Mouse (Mus musculus) liver, embryonic 11.5 days (tissue): ENCODE measurements around the gene Pip4k2a. TPM values are rescaled to one million over a fixed set of nuclear protein-coding genes. Genes with fewer than 3 reads are reported as not detected.

Experiments
- ATAC-seq: fragments of 200-750 bp; cut with Nextera tagmentation; replicated peaks from 2 replicates; pipeline ENCODE4 v1.8.0; 2017; ENCODE audit warnings: moderate number of reproducible peaks, mild to moderate bottlenecking, moderate TSS enrichment, moderate library complexity; ENCODE audit not compliant: low FRiP score
- DNase-seq: peaks from one replicate; pipeline ENCODE4 v3.0.0-alpha.2; 2017; ENCODE audit warnings: low spot score
- H3K27ac ChIP-seq: fragments of 300-500 bp; sonication (generic); 2 replicates; pipeline ENCODE4 v1.5.1; 2014; ENCODE audit warnings: mild to moderate bottlenecking, low read depth, low read length, control low read depth
- H3K27me3 ChIP-seq: fragments of 300-500 bp; sonication (generic); replicated peaks from 2 replicates; pipeline ENCODE4 v1.6.1; 2014; ENCODE audit warnings: low read length, mixed read lengths; ENCODE audit not compliant: control insufficient read depth, insufficient read depth
- H3K36me3 ChIP-seq: fragments of 300-500 bp; sonication (generic); 2 replicates; pipeline ENCODE4 v1.6.1; 2014; ENCODE audit warnings: mild to moderate bottlenecking, low read length, moderate library complexity, mixed read lengths; ENCODE audit not compliant: control insufficient read depth, insufficient read depth
- H3K4me1 ChIP-seq: fragments of 300-500 bp; sonication (generic); replicated peaks from 2 replicates; pipeline ENCODE4 v1.6.1; 2014; ENCODE audit warnings: low read length, mixed read lengths; ENCODE audit not compliant: control insufficient read depth, insufficient read depth
- H3K4me2 ChIP-seq: fragments of 300-500 bp; sonication (generic); 2 replicates; pipeline ENCODE4 v1.6.1; 2014; ENCODE audit warnings: mild to moderate bottlenecking, control low read depth, moderate library complexity
- H3K4me3 ChIP-seq: fragments of 300-500 bp; sonication (generic); 2 replicates; pipeline ENCODE4 v1.5.1; 2014; ENCODE audit warnings: low read depth, low read length, control low read depth
- H3K9ac ChIP-seq: fragments of 300-500 bp; sonication (generic); 2 replicates; pipeline ENCODE4 v1.6.1; 2014; ENCODE audit warnings: low read depth, low read length, control low read depth
- H3K9me3 ChIP-seq: fragments of 300-500 bp; sonication (generic); 2 replicates; pipeline ENCODE4 v1.6.1; 2016; ENCODE audit warnings: low read length, inconsistent platforms, mixed read lengths; ENCODE audit not compliant: control insufficient read depth
- WGBS: fragments of 180-500 bp; shearing (Covaris S2); extraction: QIAGEN DNeasy Blood & Tissue Kit; methylation state at CpG from one replicate; pipeline ENCODE4 v1.1.7; 2014; 5-methylcytosine and 5-hydroxymethylcytosine counted together
- polyA plus RNA-seq: library from polyadenylated mRNA; unstranded; fragments of >200 nt; fragmentation: Nextera tagmentation; extraction: Ambion mirVana; gene quantifications from 2 replicates; pipeline ENCODE4 v1.2.1, GENCODE M21; 2014

The Pip4k2a gene
- polyA plus RNA-seq, 1 experiment from 2014 or later: 20.5 TPM

GRCm38 (mm10) chr2:18884277-18884676, 113.6 kb downstream of the Pip4k2a start:
- Histone ChIP-seq H3K9ac (no peak overlapping the region), H3K4me3 (no peak overlapping the region), H3K27me3 (no peaks in the 10 kb centered on the region), H3K4me1 (no peaks in the 10 kb centered on the region), H3K27ac (no peak overlapping the region), H3K9me3 (no peaks in the 10 kb centered on the region), H3K36me3 (no peaks in the 10 kb centered on the region), H3K4me2 (no peak overlapping the region)
- ATAC-seq (no peak), DNase-seq (no peak)
- 85% methylated on average over 3 of the region's 3 CpGs for WGBS

DNA sequence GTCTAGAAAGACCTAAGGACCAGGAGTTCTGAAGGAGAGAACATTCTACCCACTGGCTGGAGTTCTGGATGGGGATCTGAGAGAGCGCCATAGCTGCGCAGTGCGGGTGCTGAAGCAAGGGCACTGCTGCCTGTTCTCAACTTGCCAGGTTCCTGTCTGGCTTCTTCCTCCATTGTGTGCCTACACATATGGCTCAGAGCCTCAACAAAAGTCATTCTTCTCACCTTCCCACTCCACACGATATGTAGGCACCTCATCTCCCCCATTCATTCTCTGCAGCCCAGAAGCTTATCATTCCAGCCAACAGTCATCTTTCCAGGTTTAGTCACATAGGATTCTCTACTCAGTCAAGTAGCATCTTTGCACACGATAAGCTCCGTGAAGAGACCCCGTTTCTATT, 123.3 kb downstream of the Pip4k2a start:
- peak; percentile 28 for DNase-seq
- ATAC-seq: no peak
- H3K9ac ChIP-seq: no peak overlapping the region
- peaks cover 3% of the 10 kb centered on the region; the same call in 1 of the 2 replicates for H3K4me1 ChIP-seq
- no peak overlapping the region for H3K4me2 ChIP-seq
- no peaks in the 10 kb centered on the region for H3K9me3 ChIP-seq
- H3K27ac ChIP-seq: no peak overlapping the region
- no peaks in the 10 kb centered on the region for H3K27me3 ChIP-seq
- H3K4me3 ChIP-seq: no peak overlapping the region
- 91% methylated on average over 7 of the region's 7 CpGs for WGBS
- H3K36me3 ChIP-seq: no peaks in the 10 kb centered on the region

DNA sequence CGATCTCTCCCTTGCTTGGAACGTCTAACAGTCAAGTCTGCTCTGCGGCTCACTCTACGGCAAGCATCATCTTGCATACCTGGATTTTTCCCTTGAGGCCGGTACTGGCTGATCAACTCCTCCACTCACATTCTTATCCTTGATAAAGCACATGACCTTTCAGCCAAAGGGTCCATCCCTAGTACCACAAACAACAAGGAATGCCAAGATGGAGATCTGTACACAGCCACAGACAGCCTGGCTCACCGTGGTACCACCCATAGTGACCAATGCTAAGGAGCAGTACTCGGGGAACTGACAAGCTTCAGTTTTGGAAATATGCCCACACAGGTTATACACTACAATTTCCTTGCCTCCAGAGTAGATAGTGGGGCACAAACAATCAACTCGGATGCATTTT, 123.9 kb downstream of the Pip4k2a start:
- Histone ChIP-seq H3K27ac (no peak overlapping the region), H3K4me3 (no peak overlapping the region), H3K4me1 (peaks cover 3% of the 10 kb centered on the region; the same call in 1 of the 2 replicates), H3K9me3 (no peaks in the 10 kb centered on the region), H3K27me3 (no peaks in the 10 kb centered on the region), H3K36me3 (no peaks in the 10 kb centered on the region), H3K9ac (no peak overlapping the region), H3K4me2 (no peak overlapping the region)
- WGBS: 86% methylated on average over 8 of the region's 8 CpGs
- no peak for ATAC-seq
- no peak for DNase-seq

DNA sequence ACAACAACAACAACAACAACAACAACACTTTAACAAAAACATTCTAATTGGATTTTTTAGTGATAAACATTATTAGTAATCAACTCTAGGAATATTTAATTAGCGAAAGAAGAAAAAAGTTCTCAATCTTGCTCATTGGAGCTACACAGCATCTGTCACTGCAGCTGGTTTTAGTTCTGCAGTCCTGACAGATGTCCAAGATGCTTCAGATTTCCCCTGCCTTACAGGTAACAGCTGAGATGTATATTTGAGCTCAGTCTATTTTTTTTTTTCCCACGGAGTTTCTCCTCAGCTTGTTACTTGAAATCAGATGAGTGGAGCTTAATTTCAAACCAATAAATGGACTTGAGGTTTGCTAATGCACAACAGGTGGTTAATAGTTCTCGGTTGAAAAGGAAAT, 124.5 kb downstream of the Pip4k2a start:
- Histone ChIP-seq H3K9me3 (no peaks in the 10 kb centered on the region), H3K36me3 (no peaks in the 10 kb centered on the region), H3K4me2 (no peak overlapping the region), H3K4me3 (no peak overlapping the region), H3K9ac (no peak overlapping the region), H3K4me1 (peaks cover 3% of the 10 kb centered on the region; the same call in 1 of the 2 replicates), H3K27ac (no peak overlapping the region), H3K27me3 (no peaks in the 10 kb centered on the region)
- no peak for DNase-seq
- 82% methylated on average over 3 of the region's 3 CpGs for WGBS
- ATAC-seq: no peak

DNA sequence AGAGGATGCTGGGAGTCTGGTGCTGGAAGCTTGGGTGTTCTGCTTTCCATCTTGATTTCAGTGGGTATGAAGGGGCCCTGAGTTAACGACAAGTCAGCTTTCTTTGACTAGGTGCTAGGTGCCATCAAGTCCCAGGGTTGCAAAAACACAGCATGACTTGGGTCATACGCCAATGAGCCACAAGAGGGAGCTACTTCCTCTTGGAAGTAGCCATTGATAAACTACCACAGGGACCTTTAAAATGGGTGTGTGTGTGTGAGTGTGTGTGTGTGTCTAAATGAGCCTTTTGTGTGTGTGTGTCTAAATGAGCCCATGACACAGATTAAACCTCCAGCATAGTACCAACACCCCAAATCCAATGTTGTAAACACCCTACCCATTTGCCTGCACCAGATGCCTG, 125.1 kb downstream of the Pip4k2a start:
- Histone ChIP-seq H3K4me2 (no peak overlapping the region), H3K36me3 (no peaks in the 10 kb centered on the region), H3K27me3 (no peaks in the 10 kb centered on the region), H3K4me3 (no peak overlapping the region), H3K9ac (no peak overlapping the region), H3K4me1 (peaks cover 3% of the 10 kb centered on the region; the same call in 1 of the 2 replicates), H3K9me3 (no peaks in the 10 kb centered on the region), H3K27ac (no peak overlapping the region)
- 5% methylated on average over 2 of the region's 2 CpGs for WGBS
- peak; percentile 50 for DNase-seq
- no peak for ATAC-seq

- ATAC-seq (peak; percentile 94), DNase-seq (no peak)
- Histone ChIP-seq H3K4me2 (no peak overlapping the region), H3K36me3 (no peaks in the 10 kb centered on the region), H3K4me1 (peaks cover 9% of the 10 kb centered on the region), H3K4me3 (no peak overlapping the region), H3K27ac (peak overlapping the region; percentile 54; the same call in 1 of the 2 replicates), H3K9ac (no peak overlapping the region), H3K27me3 (no peaks in the 10 kb centered on the region), H3K9me3 (no peaks in the 10 kb centered on the region)
- 56% methylated on average over 3 of the region's 3 CpGs for WGBS
These were observed 126.8 kb downstream of the Pip4k2a start for GRCm38 (mm10) chr2:18871087-18871486.

DNA sequence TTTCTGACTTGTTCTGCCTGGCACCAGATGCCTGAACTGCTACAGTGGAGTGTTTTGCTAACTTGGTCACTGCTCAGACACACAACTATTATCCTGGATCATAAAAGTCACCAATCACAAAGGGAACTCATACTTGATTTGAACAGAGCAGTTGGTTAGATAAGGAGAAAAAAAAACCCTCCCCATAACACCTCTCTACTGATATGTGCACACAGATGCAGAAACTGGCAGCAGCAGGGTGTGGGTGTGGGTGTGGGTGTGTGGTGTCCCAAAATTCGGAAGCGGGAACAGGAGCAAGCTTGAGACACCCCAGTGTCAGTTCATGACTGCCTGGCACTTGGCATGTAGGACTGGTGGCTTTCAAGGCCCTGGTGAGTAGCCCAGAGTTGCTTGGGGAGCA, 130.9 kb downstream of the Pip4k2a start:
- no peak overlapping the region for H3K9ac ChIP-seq
- WGBS: 73% methylated on average over 2 of the region's 2 CpGs
- no peaks in the 10 kb centered on the region for H3K27me3 ChIP-seq
- no peaks in the 10 kb centered on the region; the same call in 1 of the 2 replicates for H3K36me3 ChIP-seq
- no peak overlapping the region for H3K27ac ChIP-seq
- H3K4me2 ChIP-seq: no peak overlapping the region
- peak; percentile 56; the same call in 1 of the 2 replicates for ATAC-seq
- DNase-seq: no peak
- H3K4me3 ChIP-seq: no peak overlapping the region
- no peaks in the 10 kb centered on the region for H3K9me3 ChIP-seq
- H3K4me1 ChIP-seq: peaks cover 9% of the 10 kb centered on the region

DNA sequence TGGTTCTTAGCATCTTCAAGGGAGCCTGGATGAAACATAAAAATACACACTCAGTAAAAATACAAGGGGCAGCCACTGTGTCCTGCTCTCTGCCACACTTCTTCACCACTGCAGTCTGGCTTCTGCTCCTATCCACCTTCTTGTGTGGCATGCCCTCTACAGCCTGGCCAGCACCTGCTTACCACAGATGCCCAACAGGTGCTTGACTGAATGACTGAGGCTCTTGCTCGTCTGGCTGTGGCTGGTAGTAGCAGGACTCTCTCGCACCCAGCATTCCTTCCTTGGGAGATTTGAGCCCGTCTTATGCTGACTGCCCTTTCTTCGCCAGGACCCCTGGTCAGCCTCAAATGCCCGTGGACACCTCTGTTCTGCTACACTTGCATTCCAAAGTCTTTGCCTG, 133.2 kb downstream of the Pip4k2a start:
- H3K9me3 ChIP-seq: no peaks in the 10 kb centered on the region
- no peaks in the 10 kb centered on the region for H3K27me3 ChIP-seq
- DNase-seq: no peak
- H3K9ac ChIP-seq: no peak overlapping the region
- no peak overlapping the region for H3K27ac ChIP-seq
- H3K4me3 ChIP-seq: no peak overlapping the region
- no peak for ATAC-seq
- 90% methylated on average over 5 of the region's 5 CpGs for WGBS
- H3K4me2 ChIP-seq: no peak overlapping the region
- H3K4me1 ChIP-seq: peaks cover 12% of the 10 kb centered on the region
- no peaks in the 10 kb centered on the region; the same call in 1 of the 2 replicates for H3K36me3 ChIP-seq

- Histone ChIP-seq H3K4me2 (no peak overlapping the region), H3K27ac (no peak overlapping the region), H3K36me3 (no peaks in the 10 kb centered on the region; the same call in 1 of the 2 replicates), H3K27me3 (no peaks in the 10 kb centered on the region), H3K4me3 (no peak overlapping the region), H3K9me3 (no peaks in the 10 kb centered on the region), H3K9ac (no peak overlapping the region), H3K4me1 (peaks cover 6% of the 10 kb centered on the region)
- DNase-seq (no peak), ATAC-seq (peak; percentile 94)
- WGBS: 51% methylated on average over 5 of the region's 5 CpGs
These were observed 136.2 kb downstream of the Pip4k2a start for GRCm38 (mm10) chr2:18861607-18862158.
